35 mouse cellular contexts compared by ENCODE assay signal in genomic region chr3:66314793-66315715, GRCm38 (mm10). TPM values are rescaled to one million over a fixed set of nuclear protein-coding genes. Genes with fewer than 3 reads are reported as not detected.
A peak's percentile ranks its signal among the peaks of the same experiment; 100 is the strongest.
DNase-seq lines count a peak whose midpoint lies in the region; ATAC-seq and TF ChIP-seq lines count a peak whose summit lies in the region.
"Had no signal": no experiment of that assay in that cellular context is flagged by ENCODE, and none has a peak within 500 bp of the region (broad histone marks: within the 10 kb centered on the region; RNA-seq: fewer than 3 reads in every experiment).

No protein-coding gene starts in this region.

- no peaks in the 10 kb centered on the region for H3K27me3 ChIP-seq in lung, embryonic 16.5 days (ENCODE audit: control insufficient read depth, insufficient read depth, low read depth, low read length)
- H3K27me3 ChIP-seq in neural tube, embryonic 14.5 days (ENCODE audit: control insufficient read depth, insufficient read depth, low read length): no peaks in the 10 kb centered on the region
- H3K27me3 ChIP-seq in forebrain, embryonic 15.5 days: no peaks in the 10 kb centered on the region
- H3K27me3 ChIP-seq: hindbrain, embryonic 12.5 days; intestine, embryonic 15.5 days; liver, embryonic 12.5 days; megakaryocyte, embryonic 14.5 days; midbrain, embryonic 12.5 days had no signal

- no peak overlapping the region for H3K9ac ChIP-seq in lung, embryonic 16.5 days (ENCODE audit: low read length)
- no peak overlapping the region for H3K9ac ChIP-seq in neural tube, embryonic 14.5 days (replicated peaks; ENCODE audit: low read depth, low read length)
- H3K9ac ChIP-seq in forebrain, embryonic 15.5 days (replicated peaks): no peak overlapping the region
- H3K9ac ChIP-seq: hindbrain, embryonic 12.5 days; intestine, embryonic 15.5 days; liver, embryonic 12.5 days; liver, postnatal 0 days; midbrain, embryonic 12.5 days had no signal

- WGBS in lung, embryonic 16.5 days: 57% methylated on average over 8 of the region's 8 CpGs
- 57% methylated on average over 8 of the region's 8 CpGs for WGBS in neural tube, embryonic 14.5 days
- whole genome bisulfite sequencing in forebrain, embryonic 15.5 days: 86% methylated on average over 8 of the region's 8 CpGs

- no peak overlapping the region for H3K4me2 ChIP-seq in lung, embryonic 16.5 days (ENCODE audit: low read depth, low read length)
- no peak overlapping the region for H3K4me2 ChIP-seq in neural tube, embryonic 14.5 days (ENCODE audit: low read depth, low read length)
- no peak overlapping the region for H3K4me2 ChIP-seq in forebrain, embryonic 15.5 days (replicated peaks)
- H3K4me2 ChIP-seq: heart, embryonic 11.5 days; hindbrain, embryonic 12.5 days; intestine, embryonic 15.5 days; liver, embryonic 12.5 days; midbrain, embryonic 12.5 days had no signal

- no peak for TF ChIP-seq POLR2A in embryonic fibroblast, embryonic 13.5 days (IDR thresholded peaks at IDR 0.05; ENCODE audit: low read depth, low read length)

- no peak for DNase-seq in lung, postnatal 4 days
- DNase-seq in adipocyte (ENCODE audit: low spot score): peak; percentile 10
- DNase-seq: adrenal gland, adult 2 months; adrenal gland, postnatal 36 days; cerebellum, adult 18-20 months; cerebellum, postnatal 10 days; gastrocnemius, adult 2 months; gastrocnemius, postnatal 36 days; heart, adult 18-20 months; heart, postnatal 36 days; kidney, adult 8-10 months; kidney, postnatal 10 days; layer of hippocampus, postnatal 36 days; left cerebral cortex, postnatal 4 days; liver, postnatal 0 days; lung, postnatal 36 days; right cerebral cortex, adult 18-20 months had no signal

- no peak overlapping the region for H3K4me3 ChIP-seq in lung, embryonic 16.5 days (ENCODE audit: low read length)
- no peak overlapping the region for H3K4me3 ChIP-seq in embryonic fibroblast, embryonic 13.5 days (ENCODE audit: insufficient read depth, low read length)
- no peak overlapping the region for H3K4me3 ChIP-seq in neural tube, embryonic 14.5 days (ENCODE audit: low read depth, low read length)
- no peak overlapping the region for H3K4me3 ChIP-seq in forebrain, embryonic 15.5 days
- H3K4me3 ChIP-seq: gastrocnemius, adult 2 months; hindbrain, embryonic 12.5 days; intestine, embryonic 15.5 days; liver, embryonic 12.5 days; megakaryocyte, embryonic 14.5 days; midbrain, embryonic 12.5 days; myocyte had no signal

- ATAC-seq in lung, embryonic 16.5 days (ENCODE audit: low read depth): 0 out of 2 replicates have a peak, but pooled peaks have one; percentile 15
- peak; percentile 31; the same call in 1 of the 2 replicates for ATAC-seq in neural tube, embryonic 14.5 days (ENCODE audit: low read depth)
- no peak for ATAC-seq in forebrain, embryonic 15.5 days (replicated peaks)
- no peak for ATAC-seq in erythroid progenitor cell, adult 5-6 weeks (replicated peaks; ENCODE audit: low FRiP score, poor library complexity, severe bottlenecking)
- ATAC-seq: CD4-positive, CD25-positive, alpha-beta regulatory T cell, adult 4 months; forebrain, embryonic 14.5 days; hindbrain, postnatal 0 days; intestine, embryonic 15.5 days; liver, embryonic 12.5 days; liver, postnatal 0 days had no signal

- no peak overlapping the region for H3K27ac ChIP-seq in lung, embryonic 16.5 days (ENCODE audit: low read length)
- H3K27ac ChIP-seq in embryonic fibroblast, embryonic 13.5 days (ENCODE audit: insufficient read depth, low read length): peak overlapping the region; percentile 44
- H3K27ac ChIP-seq in neural tube, embryonic 14.5 days (ENCODE audit: low read depth, low read length): no peak overlapping the region
- H3K27ac ChIP-seq in forebrain, embryonic 15.5 days (replicated peaks): no peak overlapping the region
- H3K27ac ChIP-seq: gastrocnemius, adult 2 months; hindbrain, embryonic 12.5 days; hindbrain, postnatal 0 days; intestine, embryonic 15.5 days; liver, embryonic 12.5 days; midbrain, embryonic 12.5 days had no signal

- H3K4me1 ChIP-seq in lung, embryonic 16.5 days (replicated peaks; ENCODE audit: control insufficient read depth, insufficient read depth, low read length): 0 out of 2 replicates have a peak, but pooled peaks cover 1% of the 10 kb centered on the region
- peaks cover 4% of the 10 kb centered on the region for H3K4me1 ChIP-seq in embryonic fibroblast, embryonic 13.5 days (ENCODE audit: control insufficient read depth, insufficient read depth, low read length)
- no peaks in the 10 kb centered on the region for H3K4me1 ChIP-seq in neural tube, embryonic 14.5 days (ENCODE audit: control insufficient read depth, insufficient read depth, low read length)
- no peaks in the 10 kb centered on the region for H3K4me1 ChIP-seq in forebrain, embryonic 15.5 days
- H3K4me1 ChIP-seq: hindbrain, embryonic 12.5 days; intestine, embryonic 15.5 days; liver, embryonic 12.5 days; midbrain, embryonic 12.5 days had no signal

- H3K9me3 ChIP-seq in lung, embryonic 16.5 days (ENCODE audit: control insufficient read depth, low read length): no peaks in the 10 kb centered on the region
- H3K9me3 ChIP-seq in neural tube, embryonic 14.5 days (ENCODE audit: control insufficient read depth, low read length): no peaks in the 10 kb centered on the region
- no peaks in the 10 kb centered on the region for H3K9me3 ChIP-seq in forebrain, embryonic 15.5 days
- H3K9me3 ChIP-seq: hindbrain, embryonic 12.5 days; intestine, embryonic 15.5 days; liver, embryonic 12.5 days; megakaryocyte, embryonic 14.5 days; midbrain, embryonic 12.5 days had no signal

- no peaks in the 10 kb centered on the region for H3K36me3 ChIP-seq in lung, embryonic 16.5 days (ENCODE audit: control insufficient read depth, insufficient read depth, low read length)
- H3K36me3 ChIP-seq in neural tube, embryonic 14.5 days (ENCODE audit: control insufficient read depth, insufficient read depth, low read length): no peaks in the 10 kb centered on the region
- no peaks in the 10 kb centered on the region for H3K36me3 ChIP-seq in forebrain, embryonic 15.5 days
- H3K36me3 ChIP-seq: hindbrain, embryonic 12.5 days; intestine, embryonic 15.5 days; liver, embryonic 12.5 days; midbrain, embryonic 12.5 days had no signal

- TF ChIP-seq CTCF in embryonic fibroblast, embryonic 13.5 days (IDR thresholded peaks at IDR 0.05; ENCODE audit: borderline replicate concordance, insufficient read depth, low read length): no peak

RNA-seq across cellular contexts. Expression of gene Veph1, which starts 18.4 kb away (rescaled TPM):
- polyA plus RNA-seq in lung, embryonic 16.5 days (2015; fragmentation: Nextera tagmentation; extraction: Ambion mirVana): 6.6 and 7.6 TPM in 2 replicates
- 0.27 and 0.42 TPM in 2 replicates for polyA plus RNA-seq in embryonic fibroblast, embryonic 13.5 days (2011; ENCODE audit: insufficient read length, low read depth, missing spikeins)
- 5.8 and 6.1 TPM in 2 replicates for polyA plus RNA-seq in neural tube, embryonic 14.5 days (2014; fragmentation: Nextera tagmentation; extraction: Ambion mirVana)
- 10.2 and 11.7 TPM in 2 replicates for polyA plus RNA-seq in forebrain, embryonic 15.5 days (2015; fragmentation: Nextera tagmentation; extraction: Ambion mirVana)
- not detected in 2 replicates for total RNA-seq in erythroid progenitor cell, adult 5-6 weeks (2015; ENCODE audit: low replicate concordance)
- total RNA-seq in erythroid progenitor cell, adult 5-6 weeks (2017; ENCODE audit: low replicate concordance): not detected in 2 replicates
- total RNA-seq: adrenal gland, postnatal 36 days; gastrocnemius, adult 2 months; gastrocnemius, postnatal 36 days; heart, adult 18-20 months; heart, postnatal 36 days had no signal
- polyA plus RNA-seq: adrenal gland, adult 2 months; CD4-positive, CD25-positive, alpha-beta regulatory T cell, adult 4 months; large intestine, adult 2 months; liver, postnatal 0 days; myocyte; small intestine, adult 2 months; thymus, postnatal 0 days had no signal

Comparison
In these comparisons a context has a peak if more than half of its experiments do, and no peak if none do; other contexts are left out.
1. ATAC-seq: peak in lung, embryonic 16.5 days (single experiment) and neural tube, embryonic 14.5 days (single experiment); none in forebrain, embryonic 15.5 days (single experiment) and erythroid progenitor cell, adult 5-6 weeks (single experiment).